Mouse (Mus musculus): ENCODE measurements around the gene Slc44a5. TPM values are rescaled to one million over a fixed set of nuclear protein-coding genes. Genes with fewer than 3 reads are reported as not detected.

Slc44a5 gene
- polyA plus RNA-seq, 1 experiment from 2014 or later = 2.2 TPM

DNA sequence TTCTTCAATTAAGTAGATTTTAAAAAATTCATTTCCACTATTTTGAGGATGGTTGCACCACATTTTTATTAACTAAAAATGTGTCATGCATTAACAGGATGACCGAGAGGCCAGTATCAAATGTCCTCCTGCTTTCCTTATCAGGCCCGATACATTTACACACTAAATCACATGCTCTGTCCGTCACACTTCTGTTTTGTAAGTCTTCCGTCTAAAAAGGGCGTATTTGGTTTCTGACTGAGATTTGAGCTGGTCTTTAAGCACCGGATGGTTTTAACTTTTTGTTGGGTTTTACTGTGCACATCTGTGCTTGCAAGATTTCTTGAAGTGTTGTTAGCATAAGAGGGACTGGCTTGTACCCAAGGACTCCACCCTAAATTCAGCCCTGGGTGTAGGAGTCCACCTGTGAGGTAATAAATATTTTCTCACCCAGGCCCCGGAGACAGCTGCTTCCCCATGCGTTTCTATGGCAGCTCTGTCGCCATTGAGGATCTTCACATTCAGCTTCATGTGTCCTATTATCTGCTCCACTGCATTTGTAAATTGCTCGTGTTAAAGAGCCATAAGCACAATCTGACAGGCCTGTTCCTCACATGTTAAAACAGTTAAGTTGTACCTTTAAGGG lies 237.3 kb downstream of the Slc44a5 start:
- no peaks in the 10 kb centered on the region for H3K27me3 ChIP-seq (ENCODE audit: control insufficient read depth, insufficient read depth, low read length)
- H3K9ac ChIP-seq (ENCODE audit: low read length) = no peak overlapping the region
- ATAC-seq (replicated peaks; ENCODE audit: low FRiP score) (no peak), DNase-seq (ENCODE audit: low spot score) (no peak)
- H3K4me2 ChIP-seq (ENCODE audit: low read depth, low read length, severe bottlenecking) = no peak overlapping the region
- WGBS = 67% methylated on average over 10 of the region's 10 CpGs
- H3K36me3 ChIP-seq (ENCODE audit: control insufficient read depth, insufficient read depth, low read length) = no peaks in the 10 kb centered on the region
- no peak overlapping the region for H3K27ac ChIP-seq (ENCODE audit: low read depth, low read length)
- no peaks in the 10 kb centered on the region for H3K9me3 ChIP-seq (ENCODE audit: control insufficient read depth, low read length)
- H3K4me3 ChIP-seq (ENCODE audit: low read depth, low read length) = no peak overlapping the region
- H3K4me1 ChIP-seq (replicated peaks; ENCODE audit: control insufficient read depth, insufficient read depth, low read length) = 0 out of 2 replicates have a peak, but pooled peaks cover 2% of the 10 kb centered on the region

GRCm38 (mm10) chr3:154212551-154212950 lies 239.3 kb downstream of the Slc44a5 start:
- no peak overlapping the region for H3K27ac ChIP-seq (ENCODE audit: low read depth, low read length)
- H3K4me2 ChIP-seq (ENCODE audit: low read depth, low read length, severe bottlenecking) = no peak overlapping the region
- ATAC-seq (replicated peaks; ENCODE audit: low FRiP score) (no peak), DNase-seq (ENCODE audit: low spot score) (no peak)
- no peaks in the 10 kb centered on the region for H3K36me3 ChIP-seq (ENCODE audit: control insufficient read depth, insufficient read depth, low read length)
- no peak overlapping the region for H3K9ac ChIP-seq (ENCODE audit: low read length)
- no peak overlapping the region for H3K4me3 ChIP-seq (ENCODE audit: low read depth, low read length)
- WGBS = 90% methylated on average over 2 of the region's 2 CpGs
- no peaks in the 10 kb centered on the region for H3K9me3 ChIP-seq (ENCODE audit: control insufficient read depth, low read length)
- 0 out of 2 replicates have a peak, but pooled peaks cover 2% of the 10 kb centered on the region for H3K4me1 ChIP-seq (replicated peaks; ENCODE audit: control insufficient read depth, insufficient read depth, low read length)
- no peaks in the 10 kb centered on the region for H3K27me3 ChIP-seq (ENCODE audit: control insufficient read depth, insufficient read depth, low read length)

GRCm38 (mm10) chr3:154215309-154215708 lies 242.1 kb downstream of the Slc44a5 start:
- no peak for DNase-seq (ENCODE audit: low spot score)
- no peak overlapping the region for H3K9ac ChIP-seq (ENCODE audit: low read length)
- WGBS = 81% methylated on average over 7 of the region's 7 CpGs

DNA sequence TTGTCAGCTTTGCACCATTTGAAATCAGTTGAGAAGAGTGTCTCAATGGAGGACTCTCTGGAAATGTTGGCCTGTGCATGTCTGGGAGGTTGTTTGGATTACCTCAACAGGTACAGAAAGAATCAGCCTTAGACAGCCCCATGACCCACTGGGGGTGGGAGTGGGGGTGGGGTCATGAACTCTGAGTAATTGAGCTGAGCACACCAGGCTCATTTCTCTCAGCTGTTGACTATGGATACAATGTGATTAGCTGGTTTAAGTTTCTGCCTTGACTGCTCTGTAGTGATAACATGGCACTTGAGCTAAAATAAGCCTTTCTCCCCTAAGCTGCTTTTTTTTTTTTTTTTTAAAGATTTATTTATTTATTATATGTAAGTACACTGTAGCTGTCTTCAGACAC lies 242.5 kb downstream of the Slc44a5 start:
- Histone ChIP-seq H3K27me3 (ENCODE audit: control insufficient read depth, insufficient read depth, low read length) (no peaks in the 10 kb centered on the region), H3K36me3 (ENCODE audit: control insufficient read depth, insufficient read depth, low read length) (no peaks in the 10 kb centered on the region), H3K9ac (ENCODE audit: low read length) (no peak overlapping the region), H3K27ac (ENCODE audit: low read depth, low read length) (no peak overlapping the region), H3K9me3 (ENCODE audit: control insufficient read depth, low read length) (no peaks in the 10 kb centered on the region), H3K4me1 (replicated peaks; ENCODE audit: control insufficient read depth, insufficient read depth, low read length) (no peaks in the 10 kb centered on the region), H3K4me2 (ENCODE audit: low read depth, low read length, severe bottlenecking) (no peak overlapping the region), H3K4me3 (ENCODE audit: low read depth, low read length) (no peak overlapping the region)
- ATAC-seq (replicated peaks; ENCODE audit: low FRiP score) (no peak), DNase-seq (ENCODE audit: low spot score) (no peak)

More at GRCm38 (mm10) chr3:154215309-154215708, 242.1 kb downstream of the Slc44a5 start:
- no peaks in the 10 kb centered on the region for H3K27me3 ChIP-seq (ENCODE audit: control insufficient read depth, insufficient read depth, low read length)
- no peaks in the 10 kb centered on the region for H3K9me3 ChIP-seq (ENCODE audit: control insufficient read depth, low read length)
- no peak overlapping the region for H3K4me2 ChIP-seq (ENCODE audit: low read depth, low read length, severe bottlenecking)
- H3K36me3 ChIP-seq (ENCODE audit: control insufficient read depth, insufficient read depth, low read length) = no peaks in the 10 kb centered on the region
- no peak overlapping the region for H3K4me3 ChIP-seq (ENCODE audit: low read depth, low read length)
- no peak overlapping the region for H3K27ac ChIP-seq (ENCODE audit: low read depth, low read length)
- H3K4me1 ChIP-seq (replicated peaks; ENCODE audit: control insufficient read depth, insufficient read depth, low read length) = no peaks in the 10 kb centered on the region
- ATAC-seq (replicated peaks; ENCODE audit: low FRiP score) = no peak

- DNase-seq (ENCODE audit: low spot score) (no peak), ATAC-seq (replicated peaks; ENCODE audit: low FRiP score) (peak; percentile 51)
- no peaks in the 10 kb centered on the region for H3K9me3 ChIP-seq (ENCODE audit: control insufficient read depth, low read length)
- H3K4me2 ChIP-seq (ENCODE audit: low read depth, low read length, severe bottlenecking) = no peak overlapping the region
- H3K27me3 ChIP-seq (ENCODE audit: control insufficient read depth, insufficient read depth, low read length) = no peaks in the 10 kb centered on the region
- WGBS = 44% methylated on average over 8 of the region's 8 CpGs
- no peaks in the 10 kb centered on the region for H3K36me3 ChIP-seq (ENCODE audit: control insufficient read depth, insufficient read depth, low read length)
- H3K4me1 ChIP-seq (replicated peaks; ENCODE audit: control insufficient read depth, insufficient read depth, low read length) = no peaks in the 10 kb centered on the region
- no peak overlapping the region for H3K9ac ChIP-seq (ENCODE audit: low read length)
- H3K4me3 ChIP-seq (ENCODE audit: low read depth, low read length) = no peak overlapping the region
- H3K27ac ChIP-seq (ENCODE audit: low read depth, low read length) = no peak overlapping the region
These were observed 248.9 kb downstream of the Slc44a5 start for GRCm38 (mm10) chr3:154222141-154222591.

- ATAC-seq (replicated peaks; ENCODE audit: low FRiP score) (peak; percentile 19; the same call in 1 of the 2 replicates), DNase-seq (ENCODE audit: low spot score) (no peak)
- H3K4me3 ChIP-seq (ENCODE audit: low read depth, low read length) = no peak overlapping the region
- no peaks in the 10 kb centered on the region for H3K27me3 ChIP-seq (ENCODE audit: control insufficient read depth, insufficient read depth, low read length)
- H3K4me2 ChIP-seq (ENCODE audit: low read depth, low read length, severe bottlenecking) = no peak overlapping the region
- no peak overlapping the region for H3K9ac ChIP-seq (ENCODE audit: low read length)
- H3K27ac ChIP-seq (ENCODE audit: low read depth, low read length) = no peak overlapping the region
- H3K36me3 ChIP-seq (ENCODE audit: control insufficient read depth, insufficient read depth, low read length) = no peaks in the 10 kb centered on the region
- H3K9me3 ChIP-seq (ENCODE audit: control insufficient read depth, low read length) = no peaks in the 10 kb centered on the region
- no peaks in the 10 kb centered on the region for H3K4me1 ChIP-seq (replicated peaks; ENCODE audit: control insufficient read depth, insufficient read depth, low read length)
- WGBS = 61% methylated on average over 4 of the region's 4 CpGs
These were observed 249.5 kb downstream of the Slc44a5 start for GRCm38 (mm10) chr3:154222688-154223087.

GRCm38 (mm10) chr3:154226100-154226752 lies 253.0 kb downstream of the Slc44a5 start:
- Histone ChIP-seq H3K36me3 (ENCODE audit: control insufficient read depth, insufficient read depth, low read length) (no peaks in the 10 kb centered on the region), H3K4me2 (ENCODE audit: low read depth, low read length, severe bottlenecking) (no peak overlapping the region), H3K4me1 (replicated peaks; ENCODE audit: control insufficient read depth, insufficient read depth, low read length) (no peaks in the 10 kb centered on the region), H3K27ac (ENCODE audit: low read depth, low read length) (no peak overlapping the region), H3K4me3 (ENCODE audit: low read depth, low read length) (no peak overlapping the region), H3K27me3 (ENCODE audit: control insufficient read depth, insufficient read depth, low read length) (no peaks in the 10 kb centered on the region), H3K9ac (ENCODE audit: low read length) (no peak overlapping the region), H3K9me3 (ENCODE audit: control insufficient read depth, low read length) (no peaks in the 10 kb centered on the region)
- DNase-seq (ENCODE audit: low spot score) = peak; percentile 77
- 53% methylated on average over 10 of the region's 10 CpGs for WGBS
- ATAC-seq (replicated peaks; ENCODE audit: low FRiP score) = peak; percentile 72; the same call in 1 of the 2 replicates

DNA sequence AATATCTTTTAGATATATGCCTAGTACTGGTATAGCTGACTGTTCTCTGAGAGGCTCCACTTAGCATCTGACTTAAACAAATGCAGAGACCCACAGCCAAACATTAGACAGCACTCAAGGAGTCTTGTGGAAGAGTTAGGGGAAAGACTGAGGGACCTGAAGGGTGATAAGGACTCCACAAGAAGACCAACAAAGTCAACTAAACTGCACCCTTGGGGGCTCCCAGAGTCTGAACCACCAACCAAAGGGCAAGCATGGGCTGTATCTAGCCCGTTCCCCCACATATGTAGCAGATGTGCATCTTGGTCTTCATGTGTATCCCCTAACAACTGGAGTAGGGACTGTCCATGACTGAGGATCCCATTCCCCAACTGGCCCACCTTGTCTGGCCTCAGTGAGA lies 271.7 kb downstream of the Slc44a5 start:
- DNase-seq (ENCODE audit: low spot score) (no peak), ATAC-seq (replicated peaks; ENCODE audit: low FRiP score) (no peak)
- H3K4me1 ChIP-seq (replicated peaks; ENCODE audit: control insufficient read depth, insufficient read depth, low read length) = no peaks in the 10 kb centered on the region
- H3K9me3 ChIP-seq (ENCODE audit: control insufficient read depth, low read length) = no peaks in the 10 kb centered on the region
- H3K36me3 ChIP-seq (ENCODE audit: control insufficient read depth, insufficient read depth, low read length) = no peaks in the 10 kb centered on the region
- H3K27me3 ChIP-seq (ENCODE audit: control insufficient read depth, insufficient read depth, low read length) = no peaks in the 10 kb centered on the region
- H3K4me3 ChIP-seq (ENCODE audit: low read depth, low read length) = no peak overlapping the region
- no peak overlapping the region for H3K9ac ChIP-seq (ENCODE audit: low read length)
- H3K4me2 ChIP-seq (ENCODE audit: low read depth, low read length, severe bottlenecking) = no peak overlapping the region
- 76% methylated on average over 1 of the region's 1 CpGs for WGBS
- no peak overlapping the region for H3K27ac ChIP-seq (ENCODE audit: low read depth, low read length)

DNA sequence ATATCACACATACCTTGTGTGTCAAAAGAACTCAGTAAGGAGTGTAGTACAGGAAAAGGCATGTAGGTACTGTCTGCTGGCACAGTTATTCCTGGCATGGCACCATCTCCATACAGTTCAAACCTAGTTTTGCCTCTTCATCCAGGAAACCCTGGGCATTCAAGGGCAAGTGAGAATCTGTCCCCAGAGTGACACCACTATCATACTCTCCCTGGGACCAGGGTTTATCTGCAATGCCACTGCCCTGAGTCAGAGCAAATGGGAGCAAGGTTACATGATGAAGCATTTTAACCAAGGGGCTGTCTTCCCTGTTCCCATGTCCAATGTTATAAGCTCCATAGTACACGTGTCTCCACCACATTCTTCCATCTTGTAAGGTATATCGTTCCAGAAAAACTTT lies 278.2 kb downstream of the Slc44a5 start:
- H3K36me3 ChIP-seq (ENCODE audit: control insufficient read depth, insufficient read depth, low read length) = no peaks in the 10 kb centered on the region
- no peak overlapping the region for H3K27ac ChIP-seq (ENCODE audit: low read depth, low read length)
- no peak overlapping the region for H3K9ac ChIP-seq (ENCODE audit: low read length)
- WGBS = 91% methylated on average over 2 of the region's 2 CpGs
- no peak overlapping the region for H3K4me3 ChIP-seq (ENCODE audit: low read depth, low read length)
- ATAC-seq (replicated peaks; ENCODE audit: low FRiP score) (no peak), DNase-seq (ENCODE audit: low spot score) (no peak)
- H3K9me3 ChIP-seq (ENCODE audit: control insufficient read depth, low read length) = no peaks in the 10 kb centered on the region
- H3K27me3 ChIP-seq (ENCODE audit: control insufficient read depth, insufficient read depth, low read length) = no peaks in the 10 kb centered on the region
- no peaks in the 10 kb centered on the region for H3K4me1 ChIP-seq (replicated peaks; ENCODE audit: control insufficient read depth, insufficient read depth, low read length)
- no peak overlapping the region for H3K4me2 ChIP-seq (ENCODE audit: low read depth, low read length, severe bottlenecking)

All from forebrain, embryonic 11.5 days (tissue).